ENCODE assay signal across 8 mouse cellular contexts in genomic region chr7:128740334-128740733, GRCm38 (mm10). TPM values are rescaled to one million over a fixed set of nuclear protein-coding genes. Genes with fewer than 3 reads are reported as not detected.
DNase-seq lines count a peak whose midpoint lies in the region; ATAC-seq and TF ChIP-seq lines count a peak whose summit lies in the region.

Mcmbp (minus strand) TSS chr7:128740495.

- H3K27me3 ChIP-seq in Patski = no peaks in the 10 kb centered on the region
- peaks cover 3% of the 10 kb centered on the region; the same call in 1 of the 2 replicates for H3K27me3 ChIP-seq in hindbrain, embryonic 14.5 days (ENCODE audit: control insufficient read depth, insufficient read depth, low read length)

- under 1% methylated on average over 28 of the region's 35 CpGs for WGBS in hindbrain, embryonic 14.5 days

- no peak for DNase-seq in Patski (ENCODE audit: low read depth, low spot score)
- peak; percentile 98 to 99 for DNase-seq in cerebellum, postnatal 14 days
- DNase-seq in frontal cortex, postnatal 25 days (ENCODE audit: low spot score in 2 of 2) = peak; percentile 88 to 93
- DNase-seq in hindbrain, embryonic 14.5 days (ENCODE audit: low spot score) = peak; percentile 95
- DNase-seq in layer of hippocampus, postnatal 36 days = peak; percentile 95
- peak; percentile 98 for DNase-seq in lung, postnatal 36 days
- peak; percentile 97 for DNase-seq in retina, postnatal 1 day
- DNase-seq in urinary bladder, adult 18-20 months (ENCODE audit: low spot score in 2 of 2) = peak; percentile 95 to 96

- POLR2A ChIA-PET in Patski (lab: Charles Lee) = no interaction called here

- ATAC-seq in Patski = peak; percentile 68
- peak; percentile 88 for ATAC-seq in hindbrain, embryonic 14.5 days (ENCODE audit: low FRiP score)

- in situ Hi-C loops in Patski (cut with MboI; ENCODE audit: low pct_unique_long_range_greater_than_20kb) = loop anchor here (25.0 kb wide), 1 partner anchor 103 kb away; no protein-coding TSS in a partner anchor

- peak within 1 kb of the TSS; percentile 91 for H3K27ac ChIP-seq in hindbrain, embryonic 14.5 days

- no peaks in the 10 kb centered on the region for H3K9me3 ChIP-seq in hindbrain, embryonic 14.5 days (ENCODE audit: control insufficient read depth, low read length)

- TF ChIP-seq CTCF in Patski (IDR thresholded peaks at IDR 0.05) = no peak

- H3K36me3 ChIP-seq in hindbrain, embryonic 14.5 days (replicated peaks; ENCODE audit: control insufficient read depth, insufficient read depth) = no peaks in the 10 kb centered on the region

- H3K4me2 ChIP-seq in hindbrain, embryonic 14.5 days (replicated peaks) = peak within 1 kb of the TSS; percentile 94

- peak within 1 kb of the TSS; percentile 99 for H3K4me3 ChIP-seq in hindbrain, embryonic 14.5 days (replicated peaks; ENCODE audit: low read length)

- H3K9ac ChIP-seq in hindbrain, embryonic 14.5 days = peak within 1 kb of the TSS; percentile 95

- CTCF ChIA-PET in Patski (lab: Charles Lee) = interaction anchor here (6.0 kb wide), 1 partner anchor 15 kb away, joined by 39 read pairs; no protein-coding TSS in a partner anchor

- peaks cover 25% of the 10 kb centered on the region for H3K4me1 ChIP-seq in hindbrain, embryonic 14.5 days (replicated peaks; ENCODE audit: control insufficient read depth, insufficient read depth, low read length)

RNA-seq across cellular contexts. Expression of gene Mcmbp, which starts in this region (rescaled TPM):
- polyA plus RNA-seq in Patski (2021) = 40.4 TPM
- polyA plus RNA-seq in hindbrain, embryonic 14.5 days (2014; fragmentation: Nextera tagmentation; extraction: Ambion mirVana) = 50.9 and 52.2 TPM in 2 replicates
- 10 to 100 TPM; 26.0 to 27.0 TPM for total RNA-seq in layer of hippocampus, postnatal 36 days (2021)
